Mouse (Mus musculus): ENCODE data around the gene Ifngr2. TPM values are rescaled to one million over a fixed set of nuclear protein-coding genes. Genes with fewer than 3 reads are reported as not detected.

Ifngr2 gene
- total and polyA plus RNA-seq, 2 experiments from 2014 or later: 75.1 to 141 TPM

DNA sequence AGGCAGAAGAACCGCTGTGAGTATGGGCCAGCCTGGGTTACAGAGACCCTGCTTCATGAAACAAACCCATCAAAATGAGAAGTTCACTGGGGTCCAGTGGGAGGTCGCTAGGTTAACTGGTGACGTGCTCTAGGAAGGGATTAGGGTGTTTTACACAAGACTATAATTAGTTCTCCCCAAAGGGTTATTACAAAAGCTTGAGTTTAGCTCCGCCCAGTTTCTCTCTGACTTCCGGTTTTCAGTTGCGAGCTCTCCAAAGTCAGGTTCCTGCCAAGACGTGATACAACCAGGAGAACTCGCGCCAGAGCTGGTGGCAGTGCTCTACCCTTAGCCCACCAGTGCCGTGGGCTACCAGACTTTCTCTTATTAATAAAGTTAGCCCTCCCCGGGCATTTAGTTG, 64.4 kb downstream of the Ifngr2 start:
- no peak overlapping the region for H3K27ac ChIP-seq (ENCODE audit: low read depth, low read length)
- no peak overlapping the region for H3K4me2 ChIP-seq (ENCODE audit: low read depth, low read length, poor library complexity, severe bottlenecking)
- no peak for DNase-seq (ENCODE audit: low spot score)
- H3K36me3 ChIP-seq (ENCODE audit: insufficient read depth, low read length): no peaks in the 10 kb centered on the region
- no peaks in the 10 kb centered on the region for H3K4me1 ChIP-seq (ENCODE audit: insufficient read depth, low read length)
- H3K4me3 ChIP-seq (ENCODE audit: low read depth, low read length): no peak overlapping the region
- no peak for ATAC-seq (ENCODE audit: low FRiP score)
- no peaks in the 10 kb centered on the region for H3K27me3 ChIP-seq (ENCODE audit: insufficient read depth, low read length)
- no peaks in the 10 kb centered on the region for H3K9me3 ChIP-seq (ENCODE audit: low read length)
- H3K9ac ChIP-seq (replicated peaks; ENCODE audit: low read length, poor library complexity, severe bottlenecking): no peak overlapping the region
- TF ChIP-seq CTCF (IDR thresholded peaks at IDR 0.05): no peak
- WGBS: 73% methylated on average over 11 of the region's 11 CpGs

DNA sequence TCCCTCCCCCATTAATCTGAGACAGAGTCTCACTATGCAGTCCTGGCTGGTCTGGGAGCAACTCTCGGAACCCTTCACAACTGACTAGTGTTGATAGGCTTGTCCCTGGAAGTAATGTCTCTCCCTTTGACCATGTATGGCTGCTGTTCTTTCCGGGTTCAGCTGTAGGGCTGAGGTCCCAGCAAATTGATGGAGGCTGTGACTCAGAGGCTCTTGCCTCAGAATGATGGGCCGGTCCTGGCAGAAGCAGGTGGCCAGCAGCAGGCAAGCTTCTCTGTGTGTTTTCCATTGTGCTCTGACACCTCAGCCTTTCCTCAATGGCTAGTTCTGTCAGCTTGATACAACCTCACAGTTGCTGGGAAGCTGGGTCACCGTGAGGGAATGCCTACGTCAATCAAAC, 65.7 kb downstream of the Ifngr2 start:
- H3K4me3 ChIP-seq (ENCODE audit: low read depth, low read length): no peak overlapping the region
- no peaks in the 10 kb centered on the region for H3K9me3 ChIP-seq (ENCODE audit: low read length)
- 79% methylated on average over 5 of the region's 5 CpGs for WGBS
- H3K9ac ChIP-seq (replicated peaks; ENCODE audit: low read length, poor library complexity, severe bottlenecking): no peak overlapping the region
- no peak overlapping the region for H3K27ac ChIP-seq (ENCODE audit: low read depth, low read length)
- DNase-seq (ENCODE audit: low spot score) (no peak), ATAC-seq (ENCODE audit: low FRiP score) (no peak)
- H3K4me2 ChIP-seq (ENCODE audit: low read depth, low read length, poor library complexity, severe bottlenecking): no peak overlapping the region
- no peaks in the 10 kb centered on the region for H3K36me3 ChIP-seq (ENCODE audit: insufficient read depth, low read length)
- TF ChIP-seq CTCF (IDR thresholded peaks at IDR 0.05): no peak
- H3K4me1 ChIP-seq (ENCODE audit: insufficient read depth, low read length): no peaks in the 10 kb centered on the region
- H3K27me3 ChIP-seq (ENCODE audit: insufficient read depth, low read length): no peaks in the 10 kb centered on the region

DNA sequence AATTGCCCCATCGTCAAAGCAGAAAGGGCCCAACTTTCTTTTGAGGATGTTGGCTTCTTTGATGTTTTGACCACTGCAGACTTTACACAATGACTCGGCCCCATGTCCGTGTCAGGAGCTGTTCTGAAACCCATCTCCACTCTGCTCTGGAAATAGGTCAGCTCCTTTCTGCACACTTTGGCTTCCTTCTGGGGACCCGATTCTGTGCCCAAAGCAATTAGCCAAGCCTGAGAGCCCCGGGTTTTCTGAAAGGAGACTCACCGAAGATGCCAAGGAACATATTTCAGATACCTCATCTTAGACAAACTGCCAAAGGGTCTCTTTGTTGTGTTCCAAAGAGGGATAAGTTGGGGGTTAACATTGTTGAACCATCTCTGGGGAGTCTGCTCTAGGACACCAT, 67.7 kb downstream of the Ifngr2 start:
- Histone ChIP-seq H3K4me1 (ENCODE audit: insufficient read depth, low read length) (no peaks in the 10 kb centered on the region), H3K36me3 (ENCODE audit: insufficient read depth, low read length) (no peaks in the 10 kb centered on the region), H3K27ac (ENCODE audit: low read depth, low read length) (no peak overlapping the region), H3K27me3 (ENCODE audit: insufficient read depth, low read length) (no peaks in the 10 kb centered on the region), H3K9ac (replicated peaks; ENCODE audit: low read length, poor library complexity, severe bottlenecking) (no peak overlapping the region), H3K4me3 (ENCODE audit: low read depth, low read length) (no peak overlapping the region), H3K4me2 (ENCODE audit: low read depth, low read length, poor library complexity, severe bottlenecking) (no peak overlapping the region), H3K9me3 (ENCODE audit: low read length) (no peaks in the 10 kb centered on the region)
- 79% methylated on average over 6 of the region's 6 CpGs for WGBS
- no peak for ATAC-seq (ENCODE audit: low FRiP score)
- no peak for TF ChIP-seq CTCF (IDR thresholded peaks at IDR 0.05)
- DNase-seq (ENCODE audit: low spot score): no peak

Small RNAs within 50 kb of the gene (microRNA-seq; reads per million reads assigned to microRNA genes)
- gene Mir6367 (ENCODE audit: borderline number of aligned reads): not detected

Other genes with a start within 250 kb of the Ifngr2 start
- 32.2 and 33.5 TPM in 2 replicates for gene Ifnar2, start 174.3 kb upstream of the Ifngr2 start, total RNA-seq (2014; rRNA removed)
- gene Ifnar2, start 174.3 kb upstream of the Ifngr2 start, polyA plus RNA-seq (2015; fragmentation: Nextera tagmentation; extraction: Ambion mirVana): 40.1 and 47.5 TPM in 2 replicates
- not detected in 2 replicates for gene Gm21970, start 155.4 kb upstream of the Ifngr2 start, total RNA-seq (2014; rRNA removed)
- gene Gm21970, start 155.4 kb upstream of the Ifngr2 start, polyA plus RNA-seq (2015; fragmentation: Nextera tagmentation; extraction: Ambion mirVana): not detected in 2 replicates
- 5.5 and 7.5 TPM in 2 replicates for gene Il10rb, start 140.9 kb upstream of the Ifngr2 start, total RNA-seq (2014; rRNA removed)
- 10.5 and 12.8 TPM in 2 replicates for gene Il10rb, start 140.9 kb upstream of the Ifngr2 start, polyA plus RNA-seq (2015; fragmentation: Nextera tagmentation; extraction: Ambion mirVana)
- 61.1 and 78.9 TPM in 2 replicates for gene Ifnar1, start 61.8 kb upstream of the Ifngr2 start, total RNA-seq (2014; rRNA removed)
- 30.9 and 32.4 TPM in 2 replicates for gene Ifnar1, start 61.8 kb upstream of the Ifngr2 start, polyA plus RNA-seq (2015; fragmentation: Nextera tagmentation; extraction: Ambion mirVana)
- 78.2 and 83.9 TPM in 2 replicates for gene Tmem50b, start 50.7 kb downstream of the Ifngr2 start, total RNA-seq (2014; rRNA removed)
- gene Tmem50b, start 50.7 kb downstream of the Ifngr2 start, polyA plus RNA-seq (2015; fragmentation: Nextera tagmentation; extraction: Ambion mirVana): 103 and 107 TPM in 2 replicates
- gene Dnajc28, start 72.0 kb downstream of the Ifngr2 start, total RNA-seq (2014; rRNA removed): 3.9 and 6.1 TPM in 2 replicates
- 2.6 and 4.3 TPM in 2 replicates for gene Dnajc28, start 72.0 kb downstream of the Ifngr2 start, polyA plus RNA-seq (2015; fragmentation: Nextera tagmentation; extraction: Ambion mirVana)
- gene Gart, start 99.9 kb downstream of the Ifngr2 start, total RNA-seq (2014; rRNA removed): 33.8 and 40.5 TPM in 2 replicates
- gene Gart, start 99.9 kb downstream of the Ifngr2 start, polyA plus RNA-seq (2015; fragmentation: Nextera tagmentation; extraction: Ambion mirVana): 38.2 and 45.2 TPM in 2 replicates
- gene Son, start 100.4 kb downstream of the Ifngr2 start, total RNA-seq (2014; rRNA removed): 256 and 257 TPM in 2 replicates
- 82.3 and 98.4 TPM in 2 replicates for gene Son, start 100.4 kb downstream of the Ifngr2 start, polyA plus RNA-seq (2015; fragmentation: Nextera tagmentation; extraction: Ambion mirVana)
- 18.3 and 28.8 TPM in 2 replicates for gene Donson, start 141.7 kb downstream of the Ifngr2 start, total RNA-seq (2014; rRNA removed)
- gene Donson, start 141.7 kb downstream of the Ifngr2 start, polyA plus RNA-seq (2015; fragmentation: Nextera tagmentation; extraction: Ambion mirVana): 14.0 and 15.5 TPM in 2 replicates
- 42.9 and 68.7 TPM in 2 replicates for gene Cryzl1, start 181.9 kb downstream of the Ifngr2 start, total RNA-seq (2014; rRNA removed)
- 93.0 and 100 TPM in 2 replicates for gene Cryzl1, start 181.9 kb downstream of the Ifngr2 start, polyA plus RNA-seq (2015; fragmentation: Nextera tagmentation; extraction: Ambion mirVana)
- 78.7 and 84.7 TPM in 2 replicates for gene Itsn1, start 182.2 kb downstream of the Ifngr2 start, total RNA-seq (2014; rRNA removed)
- 34.0 and 34.7 TPM in 2 replicates for gene Itsn1, start 182.2 kb downstream of the Ifngr2 start, polyA plus RNA-seq (2015; fragmentation: Nextera tagmentation; extraction: Ambion mirVana)

Measured in midbrain, postnatal 0 days (tissue).